Mouse (Mus musculus): ENCODE data around the gene Afm. TPM values are rescaled to one million over a fixed set of nuclear protein-coding genes. Genes with fewer than 3 reads are reported as not detected.

The Afm gene
- polyA plus RNA-seq (2015; fragmentation: Nextera tagmentation; extraction: Ambion mirVana): not detected in 2 replicates

GRCm38 (mm10) chr5:90518356-90519100, at the start of gene Afm:
TSS of gene Afm (plus strand) at chr5:90518932.
- 88% methylated on average over 6 of the region's 6 CpGs for WGBS
- no peak within 1 kb of the TSS for H3K27ac ChIP-seq
- H3K9ac ChIP-seq: no peak within 1 kb of the TSS
- H3K36me3 ChIP-seq: no peaks in the 10 kb centered on the region
- no peak within 1 kb of the TSS for H3K4me2 ChIP-seq
- H3K4me1 ChIP-seq (replicated peaks): no peaks in the 10 kb centered on the region
- H3K27me3 ChIP-seq: no peaks in the 10 kb centered on the region
- H3K9me3 ChIP-seq: no peaks in the 10 kb centered on the region
- H3K4me3 ChIP-seq: no peak within 1 kb of the TSS
- no peak for ATAC-seq (ENCODE audit: low FRiP score)

- H3K4me1 ChIP-seq (replicated peaks): no peaks in the 10 kb centered on the region
- WGBS: 91% methylated on average over 3 of the region's 3 CpGs
- H3K27ac ChIP-seq: no peak overlapping the region
- no peak overlapping the region for H3K4me2 ChIP-seq
- ATAC-seq (ENCODE audit: low FRiP score): no peak
- H3K9ac ChIP-seq: no peak overlapping the region
- no peaks in the 10 kb centered on the region for H3K9me3 ChIP-seq
- H3K27me3 ChIP-seq: no peaks in the 10 kb centered on the region
- H3K36me3 ChIP-seq: no peaks in the 10 kb centered on the region
- H3K4me3 ChIP-seq: no peak overlapping the region
These were observed 47.9 kb upstream of the Afm start for GRCm38 (mm10) chr5:90470836-90471235.

- H3K27ac ChIP-seq: no peak overlapping the region
- no peaks in the 10 kb centered on the region for H3K4me1 ChIP-seq (replicated peaks)
- H3K4me2 ChIP-seq: no peak overlapping the region
- ATAC-seq (ENCODE audit: low FRiP score): no peak
- 94% methylated on average over 4 of the region's 4 CpGs for WGBS
- H3K4me3 ChIP-seq: no peak overlapping the region
- H3K9me3 ChIP-seq: no peaks in the 10 kb centered on the region
- H3K27me3 ChIP-seq: no peaks in the 10 kb centered on the region
- H3K36me3 ChIP-seq: no peaks in the 10 kb centered on the region
- H3K9ac ChIP-seq: no peak overlapping the region
These were observed 44.8 kb upstream of the Afm start for GRCm38 (mm10) chr5:90473902-90474301.

DNA sequence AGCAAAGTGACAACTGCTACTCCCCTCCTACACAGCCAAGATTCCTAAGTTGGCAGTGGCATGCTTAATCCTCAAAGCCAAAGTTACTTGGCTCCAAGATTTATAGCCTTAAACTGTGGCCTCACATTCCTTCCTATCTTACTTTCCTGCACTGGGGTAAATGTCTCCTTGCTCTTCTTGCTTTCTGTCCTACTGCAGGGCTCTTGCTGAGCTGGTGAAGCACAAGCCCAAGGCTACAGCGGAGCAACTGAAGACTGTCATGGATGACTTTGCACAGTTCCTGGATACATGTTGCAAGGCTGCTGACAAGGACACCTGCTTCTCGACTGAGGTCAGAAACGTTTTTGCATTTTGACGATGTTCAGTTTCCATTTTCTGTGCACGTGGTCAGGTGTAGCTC, 44.4 kb upstream of the Afm start:
- Histone ChIP-seq H3K4me1 (replicated peaks) (no peaks in the 10 kb centered on the region), H3K27me3 (no peaks in the 10 kb centered on the region), H3K36me3 (no peaks in the 10 kb centered on the region), H3K4me3 (no peak overlapping the region), H3K27ac (no peak overlapping the region), H3K4me2 (no peak overlapping the region), H3K9ac (no peak overlapping the region), H3K9me3 (no peaks in the 10 kb centered on the region)
- 91% methylated on average over 5 of the region's 5 CpGs for WGBS
- no peak for ATAC-seq (ENCODE audit: low FRiP score)

DNA sequence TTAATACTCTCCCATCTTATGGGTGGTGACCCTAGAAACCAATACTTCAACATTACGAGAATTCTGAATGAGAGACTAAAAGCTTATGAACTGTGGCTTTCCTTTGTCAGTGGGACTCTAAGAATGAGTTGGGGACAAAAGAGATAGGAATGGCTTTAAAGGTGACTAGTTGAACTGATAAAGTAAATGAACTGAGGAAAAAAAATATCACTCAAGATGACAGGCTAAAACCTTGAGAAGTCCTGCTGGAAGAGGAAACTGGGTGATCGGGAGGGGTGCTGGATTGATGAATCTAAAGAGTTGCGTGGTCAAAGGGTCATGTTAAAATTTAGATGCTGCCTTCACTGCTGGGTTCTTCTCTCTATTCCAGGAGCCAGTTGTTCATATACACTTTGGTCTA, 42.0 kb upstream of the Afm start:
- no peaks in the 10 kb centered on the region for H3K9me3 ChIP-seq

GRCm38 (mm10) chr5:90477308-90478140, 41.2 kb upstream of the Afm start:
- no peak overlapping the region for H3K9ac ChIP-seq

More for the DNA sequence above, 42.0 kb upstream of the Afm start:
- Histone ChIP-seq H3K27ac (no peak overlapping the region), H3K4me1 (replicated peaks) (no peaks in the 10 kb centered on the region), H3K9ac (no peak overlapping the region), H3K4me2 (no peak overlapping the region), H3K36me3 (no peaks in the 10 kb centered on the region), H3K27me3 (no peaks in the 10 kb centered on the region), H3K4me3 (no peak overlapping the region)
- WGBS: 84% methylated on average over 3 of the region's 3 CpGs
- no peak for ATAC-seq (ENCODE audit: low FRiP score)

DNA sequence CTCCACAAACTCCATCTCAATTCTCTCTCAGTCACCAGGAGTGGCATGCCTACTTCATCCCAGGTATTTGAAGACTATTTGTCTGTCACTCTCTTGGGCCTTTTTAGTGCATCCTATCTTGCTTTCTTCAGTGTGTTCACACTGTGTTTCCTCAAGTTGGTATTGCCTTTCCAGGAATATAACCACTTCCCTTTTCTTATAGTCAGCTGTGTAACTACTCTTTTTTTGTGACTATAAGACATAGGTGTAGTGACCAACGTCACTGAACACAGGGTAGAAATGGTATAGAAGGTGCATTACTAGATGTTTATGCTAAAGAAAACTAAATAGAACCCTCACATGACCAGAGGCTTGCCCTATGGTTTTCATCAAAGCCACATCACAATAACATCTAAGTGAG, 39.8 kb upstream of the Afm start:
- Histone ChIP-seq H3K9ac (no peak overlapping the region), H3K27me3 (no peaks in the 10 kb centered on the region), H3K4me3 (no peak overlapping the region), H3K9me3 (no peaks in the 10 kb centered on the region), H3K4me2 (no peak overlapping the region), H3K4me1 (replicated peaks) (no peaks in the 10 kb centered on the region), H3K27ac (no peak overlapping the region), H3K36me3 (no peaks in the 10 kb centered on the region)
- WGBS: 87% methylated on average over 1 of the region's 1 CpGs
- ATAC-seq (ENCODE audit: low FRiP score): no peak

More at GRCm38 (mm10) chr5:90477308-90478140, 41.2 kb upstream of the Afm start:
- Histone ChIP-seq H3K4me2 (no peak overlapping the region), H3K9me3 (no peaks in the 10 kb centered on the region), H3K27me3 (no peaks in the 10 kb centered on the region), H3K4me1 (replicated peaks) (no peaks in the 10 kb centered on the region), H3K4me3 (no peak overlapping the region), H3K36me3 (no peaks in the 10 kb centered on the region), H3K27ac (no peak overlapping the region)
- 89% methylated on average over 7 of the region's 7 CpGs for WGBS
- ATAC-seq (ENCODE audit: low FRiP score): no peak

GRCm38 (mm10) chr5:90485597-90485996, 33.1 kb upstream of the Afm start:
- Histone ChIP-seq H3K9ac (no peak overlapping the region), H3K4me2 (no peak overlapping the region), H3K9me3 (no peaks in the 10 kb centered on the region), H3K27ac (no peak overlapping the region), H3K27me3 (no peaks in the 10 kb centered on the region), H3K4me3 (no peak overlapping the region), H3K4me1 (replicated peaks) (no peaks in the 10 kb centered on the region), H3K36me3 (no peaks in the 10 kb centered on the region)
- 96% methylated on average over 7 of the region's 7 CpGs for WGBS
- ATAC-seq (ENCODE audit: low FRiP score): no peak

DNA sequence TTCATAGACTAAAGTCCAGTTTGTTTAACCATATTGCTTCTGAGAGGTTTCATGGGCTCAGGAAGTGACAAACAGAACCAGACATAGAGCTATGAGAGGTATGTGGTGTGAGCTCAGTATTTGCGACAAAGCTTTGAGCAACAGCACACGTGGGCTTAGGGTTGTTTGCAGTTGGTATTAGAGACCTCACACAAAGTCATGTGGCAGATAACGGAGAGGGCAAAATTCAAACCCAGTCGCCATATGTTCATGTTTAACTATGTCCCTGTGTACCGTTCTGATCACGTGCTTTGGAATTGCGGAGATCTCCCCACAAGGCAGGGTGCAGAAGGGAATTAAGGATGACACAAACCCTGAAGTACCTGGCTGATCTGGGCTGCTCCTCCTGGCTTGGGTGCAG, 30.4 kb upstream of the Afm start:
- H3K4me1 ChIP-seq (replicated peaks): no peaks in the 10 kb centered on the region
- ATAC-seq (ENCODE audit: low FRiP score): no peak
- no peaks in the 10 kb centered on the region for H3K9me3 ChIP-seq
- no peak overlapping the region for H3K4me2 ChIP-seq
- no peak overlapping the region for H3K4me3 ChIP-seq
- no peaks in the 10 kb centered on the region for H3K27me3 ChIP-seq
- WGBS: 90% methylated on average over 7 of the region's 7 CpGs
- no peaks in the 10 kb centered on the region for H3K36me3 ChIP-seq
- no peak overlapping the region for H3K9ac ChIP-seq
- H3K27ac ChIP-seq: no peak overlapping the region

DNA sequence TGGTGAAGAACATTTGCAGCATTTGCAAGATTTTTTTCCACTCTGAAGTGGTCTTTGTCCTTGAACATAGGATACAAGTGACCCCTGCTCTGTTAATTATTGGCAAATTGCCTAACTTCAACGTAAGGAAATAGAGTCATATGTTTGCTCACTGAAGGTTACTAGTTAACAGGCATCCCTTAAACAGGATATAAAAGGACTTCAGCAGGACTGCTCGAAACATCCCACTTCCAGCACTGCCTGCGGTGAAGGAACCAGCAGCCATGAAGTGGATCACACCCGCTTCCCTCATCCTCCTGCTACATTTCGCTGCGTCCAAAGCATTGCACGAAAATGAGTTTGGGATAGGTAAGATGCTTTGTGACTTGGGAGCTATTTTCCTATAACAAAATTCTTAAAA, 28.2 kb upstream of the Afm start, which contains the start of gene Afp:
TSS of gene Afp (plus strand) at position 220 of the 400 bp plus-strand sequence.
- H3K27me3 ChIP-seq: no peaks in the 10 kb centered on the region
- no peak within 1 kb of the TSS for H3K4me3 ChIP-seq
- H3K9ac ChIP-seq: no peak within 1 kb of the TSS
- no peak for ATAC-seq (ENCODE audit: low FRiP score)
- H3K4me1 ChIP-seq (replicated peaks): no peaks in the 10 kb centered on the region
- 84% methylated on average over 7 of the region's 7 CpGs for WGBS
- H3K4me2 ChIP-seq: no peak within 1 kb of the TSS
- no peaks in the 10 kb centered on the region for H3K36me3 ChIP-seq
- no peaks in the 10 kb centered on the region for H3K9me3 ChIP-seq
- no peak within 1 kb of the TSS for H3K27ac ChIP-seq

- Histone ChIP-seq H3K27ac (no peak overlapping the region), H3K4me2 (no peak overlapping the region), H3K9me3 (no peaks in the 10 kb centered on the region), H3K9ac (no peak overlapping the region), H3K4me3 (no peak overlapping the region), H3K27me3 (no peaks in the 10 kb centered on the region), H3K36me3 (no peaks in the 10 kb centered on the region), H3K4me1 (replicated peaks) (no peaks in the 10 kb centered on the region)
- WGBS: 84% methylated on average over 9 of the region's 9 CpGs
- ATAC-seq (ENCODE audit: low FRiP score): no peak
These were observed 26.3 kb upstream of the Afm start for GRCm38 (mm10) chr5:90492440-90492839.

- H3K27me3 ChIP-seq: no peaks in the 10 kb centered on the region
- no peak overlapping the region for H3K4me3 ChIP-seq
- no peak overlapping the region for H3K4me2 ChIP-seq
- no peak overlapping the region for H3K9ac ChIP-seq
- 89% methylated on average over 4 of the region's 4 CpGs for WGBS
- no peaks in the 10 kb centered on the region for H3K4me1 ChIP-seq (replicated peaks)
- no peaks in the 10 kb centered on the region for H3K9me3 ChIP-seq
- no peak for ATAC-seq (ENCODE audit: low FRiP score)
- H3K36me3 ChIP-seq: no peaks in the 10 kb centered on the region
- no peak overlapping the region for H3K27ac ChIP-seq
These were observed 24.4 kb upstream of the Afm start for GRCm38 (mm10) chr5:90494308-90494707.

Measured in hindbrain, embryonic 13.5 days (tissue).